Mouse (Mus musculus) MEL (cell line): ENCODE data around the gene Nenf. TPM values are rescaled to one million over a fixed set of nuclear protein-coding genes. Genes with fewer than 3 reads are reported as not detected.

Source experiments
- DNase-seq: peaks from one replicate; pipeline ENCODE4 v3.0.0; 2011; ENCODE audit warnings: low read depth, low spot score
- H3K27ac ChIP-seq: 2 replicates; pipeline ENCODE4 v1.5.1; 2012; ENCODE audit warnings: low read depth, mild to moderate bottlenecking, control low read depth, low read length, moderate library complexity; ENCODE audit not compliant: control insufficient read depth
- H3K27me3 ChIP-seq, 2 experiments: fragments of 150-350 bp in 1 of 2; sonication (generic) in 1 of 2; 2 replicates each; pipeline ENCODE4 v1.6.1; 2012; ENCODE audit warnings: low read length in 2 of 2, mild to moderate bottlenecking in 2 of 2, improper control_type of control experiment in 1 of 2, moderate library complexity in 1 of 2; ENCODE audit not compliant: insufficient read depth in 2 of 2, control insufficient read depth in 1 of 2
- H3K36me3 ChIP-seq, 2 experiments: 2 replicates each; pipeline ENCODE4 v1.6.1; 2012 to 2014; ENCODE audit warnings: low read length in 2 of 2, improper control_type of control experiment in 1 of 2, inconsistent platforms in 1 of 2, mild to moderate bottlenecking in 1 of 2; ENCODE audit not compliant: insufficient read depth in 2 of 2, control insufficient read depth in 1 of 2
- H3K4me1 ChIP-seq, 2 experiments: fragments of 150-350 bp in 1 of 2; sonication (generic) in 1 of 2; 2 replicates each; pipeline ENCODE4 v1.6.1; 2012; ENCODE audit warnings: low read length in 2 of 2, improper control_type of control experiment in 1 of 2, mild to moderate bottlenecking in 1 of 2; ENCODE audit not compliant: insufficient read depth in 2 of 2, control insufficient read depth in 1 of 2
- H3K4me3 ChIP-seq, 2 experiments: fragments of 150-350 bp in 1 of 2; sonication (generic) in 1 of 2; 2 replicates each; pipeline ENCODE4 v1.5.1; 2012; ENCODE audit warnings: low read depth in 2 of 2, low read length in 2 of 2, mild to moderate bottlenecking in 2 of 2, moderate library complexity in 2 of 2, control low read depth in 1 of 2, improper control_type of control experiment in 1 of 2; ENCODE audit not compliant: control insufficient read depth in 1 of 2, insufficient read depth in 1 of 2
- H3K79me2 ChIP-seq: 2 replicates; pipeline ENCODE4 v1.6.1; 2012; ENCODE audit warnings: mild to moderate bottlenecking, low read length, moderate library complexity; ENCODE audit not compliant: control insufficient read depth, poor library complexity, insufficient read depth
- H3K9ac ChIP-seq: 2 replicates; pipeline ENCODE4 v1.6.1; 2012; ENCODE audit warnings: low read depth, mild to moderate bottlenecking, control low read depth, low read length, moderate library complexity; ENCODE audit not compliant: control insufficient read depth, poor library complexity, severe bottlenecking
- H3K9me3 ChIP-seq: fragments of 150-350 bp; sonication (generic); replicated peaks from 2 replicates; pipeline ENCODE4 v1.6.1; 2012; ENCODE audit warnings: mild to moderate bottlenecking, low read length, improper control_type of control experiment, moderate library complexity; ENCODE audit not compliant: insufficient read depth
- BHLHE40 ChIP-seq: IDR thresholded peaks from 2 replicates; pipeline ENCODE4 v1.6.1; 2012; ENCODE audit warnings: low read depth, mild to moderate bottlenecking, inconsistent platforms, low read length, improper control_type of control experiment, borderline replicate concordance
- CHD1 ChIP-seq: IDR thresholded peaks from 2 replicates; pipeline ENCODE4 v1.6.1; 2012; ENCODE audit warnings: low read depth, mild to moderate bottlenecking, inconsistent platforms, low read length, improper control_type of control experiment
- CHD2 ChIP-seq: IDR thresholded peaks from 2 replicates; pipeline ENCODE4 v1.6.1; 2011; ENCODE audit warnings: low read length, improper control_type of control experiment
- E2F4 ChIP-seq: IDR thresholded peaks from 2 replicates; pipeline ENCODE4 v1.6.1; 2011; ENCODE audit warnings: low read depth, low read length, improper control_type of control experiment, borderline replicate concordance
- EP300 ChIP-seq, 2 experiments: IDR thresholded peaks; 2 replicates each; pipeline ENCODE4 v1.6.1; 2011; ENCODE audit warnings: improper control_type of control experiment in 2 of 2, low read length in 2 of 2, low read depth in 1 of 2, mild to moderate bottlenecking in 1 of 2
- ETS1 ChIP-seq: IDR thresholded peaks from 2 replicates; pipeline ENCODE4 v1.6.1; 2012; ENCODE audit warnings: low read depth, mild to moderate bottlenecking, inconsistent platforms, low read length, improper control_type of control experiment, moderate library complexity
- JUND ChIP-seq: IDR thresholded peaks from 2 replicates; pipeline ENCODE4 v1.6.1; 2011; ENCODE audit warnings: low read depth, mild to moderate bottlenecking, improper control_type of control experiment, low read length
- MAX ChIP-seq: IDR thresholded peaks from 2 replicates; pipeline ENCODE4 v1.6.1; 2011; ENCODE audit warnings: low read length, improper control_type of control experiment
- MEF2A ChIP-seq: IDR thresholded peaks from 2 replicates; pipeline ENCODE4 v1.6.1; 2014; ENCODE audit warnings: low read depth, mild to moderate bottlenecking, inconsistent platforms, low read length, improper control_type of control experiment; ENCODE audit not compliant: poor library complexity, insufficient replicate concordance, severe bottlenecking; ENCODE audit errors: extremely low read depth
- MXI1 ChIP-seq: IDR thresholded peaks from 2 replicates; pipeline ENCODE4 v1.6.1; 2011; ENCODE audit warnings: mild to moderate bottlenecking, low read depth, low read length, improper control_type of control experiment
- MYB ChIP-seq: IDR thresholded peaks from 2 replicates; pipeline ENCODE4 v1.6.1; 2011; ENCODE audit warnings: mild to moderate bottlenecking, low read depth, low read length, improper control_type of control experiment
- MYC ChIP-seq: IDR thresholded peaks from 2 replicates; pipeline ENCODE4 v1.6.1; 2011; ENCODE audit warnings: low read depth, mild to moderate bottlenecking, low read length, improper control_type of control experiment, moderate library complexity
- NELFE ChIP-seq: IDR thresholded peaks from 2 replicates; pipeline ENCODE4 v1.6.1; 2011; ENCODE audit warnings: low read depth, low read length, improper control_type of control experiment
- NRF1 ChIP-seq: IDR thresholded peaks from 2 replicates; pipeline ENCODE4 v1.6.1; 2014; ENCODE audit warnings: low read depth, mild to moderate bottlenecking, inconsistent platforms, low read length, improper control_type of control experiment, moderate library complexity; ENCODE audit not compliant: poor library complexity, insufficient read depth, severe bottlenecking
- POLR2A ChIP-seq, 2 experiments: IDR thresholded peaks; 2 replicates each; pipeline ENCODE4 v1.6.1; 2011 to 2012; ENCODE audit warnings: low read length in 2 of 2, mild to moderate bottlenecking in 2 of 2, control low read depth in 1 of 2, improper control_type of control experiment in 1 of 2, low read depth in 1 of 2, moderate library complexity in 1 of 2; ENCODE audit not compliant: control insufficient read depth in 1 of 2, insufficient read depth in 1 of 2, poor library complexity in 1 of 2
- POLR2AphosphoS2 ChIP-seq: IDR thresholded peaks from 2 replicates; pipeline ENCODE4 v1.6.1; 2011; ENCODE audit warnings: low read length, improper control_type of control experiment
- POLR2AphosphoS5 ChIP-seq: IDR thresholded peaks from 2 replicates; pipeline ENCODE4 v1.6.1; 2012; ENCODE audit warnings: low read depth, borderline replicate concordance, mild to moderate bottlenecking, inconsistent platforms, low read length, moderate library complexity, mixed read lengths
- RAD21 ChIP-seq: IDR thresholded peaks from 2 replicates; pipeline ENCODE4 v1.6.1; 2011; ENCODE audit warnings: mild to moderate bottlenecking, low read depth, low read length, improper control_type of control experiment
- TAL1 ChIP-seq: IDR thresholded peaks from 2 replicates; pipeline ENCODE4 v1.6.1; 2012; ENCODE audit warnings: mild to moderate bottlenecking, inconsistent platforms, low read length, moderate library complexity, mixed read lengths
- UBTF ChIP-seq: IDR thresholded peaks from 2 replicates; pipeline ENCODE4 v1.6.1; 2012; ENCODE audit warnings: low read depth, mild to moderate bottlenecking, inconsistent platforms, low read length, improper control_type of control experiment, moderate library complexity, borderline replicate concordance; ENCODE audit not compliant: insufficient read depth
- USF2 ChIP-seq, 2 experiments: IDR thresholded peaks; 2 replicates each; pipeline ENCODE4 v1.6.1; 2011 to 2012; ENCODE audit warnings: improper control_type of control experiment in 2 of 2, low read length in 2 of 2, borderline replicate concordance in 1 of 2, inconsistent platforms in 1 of 2, low read depth in 1 of 2, mild to moderate bottlenecking in 1 of 2; ENCODE audit not compliant: insufficient read depth in 1 of 2
- ZMIZ1 ChIP-seq: IDR thresholded peaks from 2 replicates; pipeline ENCODE4 v1.6.1; 2012; ENCODE audit warnings: low read depth, mild to moderate bottlenecking, inconsistent platforms, low read length, improper control_type of control experiment, moderate library complexity
- ZNF384 ChIP-seq: IDR thresholded peaks from 2 replicates; pipeline ENCODE4 v1.6.1; 2012; ENCODE audit warnings: low read depth, mild to moderate bottlenecking, inconsistent platforms, low read length, improper control_type of control experiment
- polyA plus RNA-seq, 2 experiments: library from polyadenylated mRNA; stranded (reverse) in 1 of 2; unstranded in 1 of 2; fragments of >175 nt in 1 of 2; fragments of >200 nt in 1 of 2; gene quantifications; 2 replicates each; pipeline versions ENCODE4 v1.2.1 to v1.2.4; 2012; ENCODE audit warnings: low replicate concordance in 2 of 2, low read depth in 1 of 2; ENCODE audit not compliant: insufficient read length in 2 of 2, insufficient read depth in 1 of 2, missing spikeins in 1 of 2
- total RNA-seq: library from RNA; depleted of rRNA; stranded (reverse); fragments of 300-350 nt; gene quantifications from 2 replicates; pipeline ENCODE4 v1.2.3, GENCODE M21; 2012

Gene Nenf
- total and polyA plus RNA-seq, 3 experiments = 49.4 to 53.2 TPM; not detected in 1

GRCm38 (mm10) chr1:191350355-191350754 is 32.4 kb upstream of the Nenf start:
- no peak overlapping the region for H3K4me3 ChIP-seq
- H3K27me3 ChIP-seq = no peaks in the 10 kb centered on the region
- peaks cover 0 to 24% of the 10 kb centered on the region in 2 experiments; a peak in 2 of 4 replicates for H3K36me3 ChIP-seq
- no peak overlapping the region for H3K27ac ChIP-seq
- no peaks in the 10 kb centered on the region for H3K4me1 ChIP-seq
- no peaks in the 10 kb centered on the region for H3K9me3 ChIP-seq
- no peak for DNase-seq
- TF ChIP-seq MEF2A (no peak), POLR2AphosphoS2 (no peak), MYB (no peak), E2F4 (no peak), UBTF (no peak), JUND (no peak), USF2 (IDR thresholded peaks at IDR 0.05; ENCODE audit: borderline replicate concordance in 1 of 2, insufficient read depth in 1 of 2, low read depth in 1 of 2, low read length in 2 of 2) (no peak)
- H3K9ac ChIP-seq = no peak overlapping the region
- no peaks in the 10 kb centered on the region for H3K79me2 ChIP-seq

DNA sequence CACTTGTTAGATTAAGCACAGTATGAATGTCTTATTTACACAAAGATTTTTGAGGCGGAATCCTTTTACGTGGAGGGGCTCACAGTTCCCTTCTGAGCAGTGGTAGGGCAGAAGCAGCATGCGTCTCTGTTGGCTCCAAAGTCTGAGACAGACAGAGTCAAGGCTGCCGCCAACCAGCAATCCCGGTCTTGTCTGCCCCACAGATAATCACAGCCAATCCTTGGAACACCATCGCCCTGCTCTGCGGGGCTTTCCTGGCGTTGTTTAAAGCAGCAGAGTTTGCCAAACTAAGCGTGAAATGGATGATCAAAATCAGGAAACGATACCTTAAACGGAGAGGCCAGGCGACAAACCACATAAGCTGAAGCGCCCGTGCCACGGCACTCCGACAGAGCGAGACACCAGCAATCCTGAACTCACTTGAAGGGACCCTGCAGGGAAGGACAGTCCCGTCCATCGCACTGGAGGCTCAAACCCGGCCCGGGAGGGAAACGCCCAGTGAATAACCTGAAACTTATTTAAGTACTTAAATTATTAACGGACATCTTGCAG is 31.6 kb upstream of the Nenf start:
- TF ChIP-seq MYC (no peak), EP300 (IDR thresholded peaks at IDR 0.05; ENCODE audit: low read depth in 1 of 2, low read length in 2 of 2) (no peak), ZMIZ1 (no peak), TAL1 (no peak), CHD1 (no peak), MXI1 (no peak), POLR2A (IDR thresholded peaks at IDR 0.05; ENCODE audit: control insufficient read depth in 1 of 2, insufficient read depth in 1 of 2, low read depth in 1 of 2, low read length in 2 of 2, poor library complexity in 1 of 2) (no peak), MEF2A (no peak), CHD2 (no peak), UBTF (no peak), USF2 (IDR thresholded peaks at IDR 0.05; ENCODE audit: borderline replicate concordance in 1 of 2, insufficient read depth in 1 of 2, low read depth in 1 of 2, low read length in 2 of 2) (no peak), MAX (no peak), ETS1 (no peak), POLR2AphosphoS5 (no peak), RAD21 (no peak), NELFE (no peak), ZNF384 (no peak), NRF1 (no peak), BHLHE40 (no peak), POLR2AphosphoS2 (no peak)
- TF ChIP-seq, all 39 proteins: peak for 0
- Histone ChIP-seq H3K79me2 (no peaks in the 10 kb centered on the region), H3K9me3 (no peaks in the 10 kb centered on the region), H3K36me3 (peaks cover 0 to 22% of the 10 kb centered on the region in 2 experiments; a peak in 2 of 4 replicates), H3K9ac (no peak overlapping the region), H3K4me3 (no peak overlapping the region), H3K27ac (no peak overlapping the region), H3K4me1 (no peaks in the 10 kb centered on the region), H3K27me3 (no peaks in the 10 kb centered on the region)
- no peak for DNase-seq
